Mouse (Mus musculus) ZHBTc4 (cell line): ENCODE measurements around the gene Pde3a.

ENCODE experiments used
- DNase-seq: peaks from one replicate; pipeline ENCODE4 v3.0.0-alpha.2; 2011; ENCODE audit warnings: low read depth, low spot score

Gene Pde3a

DNA sequence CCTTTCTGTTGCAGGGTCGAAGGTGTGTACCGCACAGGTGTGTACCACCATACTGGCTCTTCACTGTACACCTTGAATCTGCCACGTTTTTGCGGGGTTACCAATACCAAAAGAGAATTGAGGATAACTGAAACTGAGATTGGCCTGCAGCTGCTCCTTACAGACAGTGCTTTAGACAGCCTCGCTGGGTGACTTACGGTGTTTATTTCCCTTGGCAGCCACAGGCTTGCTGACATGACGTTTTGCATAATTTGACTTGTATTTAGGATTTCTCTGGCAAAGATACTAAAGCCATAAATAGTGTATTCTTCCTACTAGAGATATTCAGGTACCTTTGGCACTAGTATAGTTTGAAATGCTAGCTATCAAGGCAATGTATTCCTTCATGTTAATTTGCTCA lies 155.6 kb downstream of the Pde3a start:
- DNase-seq, result no peak

DNA sequence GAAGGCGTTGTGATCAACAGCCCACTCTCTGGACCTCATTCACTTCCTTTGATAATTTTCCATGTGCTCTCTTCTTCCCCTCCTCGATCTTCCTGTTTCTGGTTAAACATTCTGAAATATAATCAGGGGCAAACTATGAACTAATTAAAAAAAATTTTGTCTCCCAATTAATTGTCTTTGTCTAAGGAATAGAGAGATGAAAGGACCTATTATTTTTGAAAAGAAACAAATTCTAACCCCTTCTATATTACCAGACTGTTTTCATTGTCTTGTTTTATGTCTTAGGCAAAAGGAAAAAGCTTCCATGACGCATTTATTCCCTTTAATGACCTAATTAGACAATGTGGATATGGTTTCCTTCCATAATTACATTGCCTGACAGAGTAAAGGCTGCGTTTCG lies 156.4 kb downstream of the Pde3a start:
- DNase-seq, result no peak

DNA sequence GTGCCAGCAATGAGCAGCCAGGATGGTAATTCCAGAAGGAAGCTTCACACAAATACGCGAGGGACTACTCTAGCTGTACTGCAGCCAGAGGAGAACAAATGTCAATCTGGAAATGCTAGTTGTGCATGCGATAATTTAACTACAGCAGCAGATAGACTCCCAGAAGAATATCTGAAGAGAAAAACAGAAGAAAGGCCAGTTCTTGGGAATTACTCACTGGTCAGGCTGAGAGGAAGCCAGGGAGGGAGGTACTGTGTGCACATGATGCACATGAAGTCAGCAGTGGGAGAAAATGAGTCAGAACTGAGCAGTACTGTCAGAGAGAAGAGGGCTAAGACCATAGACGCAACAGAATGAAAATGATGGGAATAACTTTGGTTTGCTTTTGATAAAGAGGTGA lies 159.7 kb downstream of the Pde3a start:
- DNase-seq, result no peak

GRCm38 (mm10) chr6:141410836-141411235 lies 161.8 kb downstream of the Pde3a start:
- no peak for DNase-seq

DNA sequence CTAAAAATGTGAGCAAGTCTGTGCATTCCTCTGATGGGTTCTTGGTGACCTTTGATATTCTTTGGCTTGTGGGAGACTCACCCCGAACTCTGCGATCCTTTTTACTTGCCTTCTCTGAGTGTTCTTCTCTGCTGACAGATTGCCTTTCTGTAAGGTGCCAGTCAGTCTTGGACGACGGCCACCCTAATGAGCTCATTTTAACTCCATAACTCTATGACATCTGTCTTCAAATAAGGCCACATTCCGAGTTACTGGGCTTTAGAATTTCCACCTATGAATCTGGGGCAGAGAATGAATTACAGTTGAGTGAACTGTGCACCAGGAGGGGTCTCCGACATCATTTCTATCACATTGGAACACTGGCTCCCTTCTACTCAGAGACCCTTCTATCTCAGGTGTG lies 176.0 kb downstream of the Pde3a start:
- DNase-seq, result no peak

DNA sequence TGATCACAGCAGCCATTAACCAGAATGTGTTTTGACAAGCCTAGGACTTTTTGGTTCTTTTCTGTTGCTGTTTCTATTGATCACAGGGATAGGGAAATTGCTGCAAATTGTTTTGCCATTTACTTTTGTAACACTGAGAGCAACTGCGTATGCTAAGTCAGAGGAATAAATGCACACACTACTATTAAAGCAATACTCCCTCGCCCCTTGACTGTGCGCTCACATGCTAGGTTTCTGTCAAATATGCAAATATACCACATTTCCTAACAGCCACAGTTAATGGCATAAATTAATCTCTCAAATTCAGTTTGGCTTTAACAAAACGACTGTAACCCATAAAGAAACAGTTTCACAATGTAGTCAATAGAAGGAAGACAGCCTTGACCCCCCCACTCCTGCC lies 179.5 kb downstream of the Pde3a start:
- DNase-seq, result no peak

GRCm38 (mm10) chr6:141430134-141430533 lies 181.1 kb downstream of the Pde3a start:
- DNase-seq, result peak; percentile 62

DNA sequence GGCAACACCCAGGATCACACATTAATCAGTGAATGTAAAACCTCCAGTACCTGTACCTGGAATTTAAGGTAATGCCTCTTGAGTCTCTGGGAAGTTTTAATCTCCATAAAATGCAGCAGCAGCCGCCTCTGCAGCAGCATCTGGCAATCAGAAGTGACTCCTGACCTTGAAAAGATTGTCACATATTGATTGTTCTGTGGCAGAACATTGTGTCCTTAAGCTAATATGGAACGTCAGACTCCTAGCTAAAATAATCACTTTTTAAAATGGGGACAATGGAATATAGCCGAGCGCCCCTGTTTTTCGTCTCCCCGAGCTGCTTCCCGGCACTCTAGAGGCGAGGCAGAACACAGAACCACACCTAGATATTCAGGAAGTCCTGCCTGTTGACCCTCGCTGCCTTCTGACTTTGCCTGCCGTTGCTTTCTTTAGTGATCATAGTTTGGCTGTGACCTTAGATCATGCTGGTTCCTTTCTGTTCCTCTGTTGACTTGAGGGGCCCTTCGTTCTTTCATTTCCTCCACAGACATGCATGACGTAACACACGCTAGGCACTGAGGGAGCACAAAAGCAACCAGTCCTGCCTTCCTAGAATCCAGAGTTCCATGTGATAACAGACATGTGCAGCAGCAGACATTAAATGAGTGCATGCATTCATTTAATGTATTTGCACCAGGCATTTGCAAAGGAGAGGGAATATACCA lies 183.4 kb downstream of the Pde3a start:
- DNase-seq, result no peak

DNA sequence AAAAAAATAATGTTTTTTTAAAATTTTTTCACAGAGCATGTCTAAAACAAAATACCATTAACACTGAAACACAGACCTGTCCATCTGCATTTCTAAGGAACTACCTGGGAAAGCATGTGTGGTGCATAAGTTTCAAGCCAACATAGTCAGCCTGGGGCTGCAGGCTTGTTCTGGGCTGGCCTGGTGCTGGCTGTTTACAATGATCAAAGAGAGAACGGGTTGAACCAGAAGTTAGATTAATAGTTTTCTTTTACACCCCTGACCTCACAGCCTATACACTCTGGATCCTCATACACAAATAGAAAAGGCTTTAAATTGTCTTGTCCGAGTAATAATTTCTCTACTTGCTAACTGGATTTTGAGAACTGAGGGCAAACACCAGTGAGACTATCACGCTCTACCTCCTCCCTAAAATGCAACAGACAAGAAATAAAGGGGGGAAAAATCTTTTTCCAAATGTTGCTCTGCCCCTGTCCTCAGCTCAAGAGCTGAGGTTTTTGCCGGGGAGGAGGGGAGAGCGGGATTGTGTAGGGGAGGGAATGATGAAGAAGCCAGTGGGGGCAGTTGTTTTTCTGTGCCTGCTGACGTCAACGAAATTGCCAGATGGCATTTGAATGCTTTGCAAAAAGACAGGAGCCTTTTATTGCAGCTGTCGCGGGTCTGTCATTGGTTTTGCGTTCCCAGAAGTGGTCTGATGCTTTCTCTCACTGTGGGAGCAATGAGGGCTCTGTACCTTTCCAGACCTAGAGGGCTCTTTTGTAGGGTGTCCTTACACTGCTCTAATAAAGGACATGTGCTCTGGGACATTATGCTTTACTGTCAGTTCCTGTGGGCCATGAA lies 185.1 kb downstream of the Pde3a start:
- DNase-seq, result no peak

- no peak for DNase-seq
Measured at GRCm38 (mm10) chr6:141435160-141435559, 186.1 kb downstream of the Pde3a start.

DNA sequence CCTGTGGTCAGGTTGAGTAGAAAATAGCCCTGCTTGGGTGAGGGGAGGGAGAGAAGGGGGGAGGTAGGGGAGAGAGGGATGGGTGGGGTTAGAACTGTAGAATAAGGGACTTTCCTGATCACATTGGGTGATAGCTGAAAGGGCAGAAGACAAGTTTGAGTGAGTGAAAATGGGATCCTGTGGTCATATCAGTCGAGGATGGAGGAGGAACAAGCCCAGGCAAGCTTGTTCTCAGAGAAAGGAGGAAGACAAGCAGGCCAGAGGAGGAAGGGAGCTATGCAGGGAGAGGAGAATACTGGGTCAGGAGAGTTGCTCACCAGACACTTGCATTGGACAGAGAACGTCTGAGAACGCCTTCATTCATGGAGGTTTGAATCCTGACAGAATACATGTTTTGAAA lies 190.9 kb downstream of the Pde3a start:
- no peak for DNase-seq

DNA sequence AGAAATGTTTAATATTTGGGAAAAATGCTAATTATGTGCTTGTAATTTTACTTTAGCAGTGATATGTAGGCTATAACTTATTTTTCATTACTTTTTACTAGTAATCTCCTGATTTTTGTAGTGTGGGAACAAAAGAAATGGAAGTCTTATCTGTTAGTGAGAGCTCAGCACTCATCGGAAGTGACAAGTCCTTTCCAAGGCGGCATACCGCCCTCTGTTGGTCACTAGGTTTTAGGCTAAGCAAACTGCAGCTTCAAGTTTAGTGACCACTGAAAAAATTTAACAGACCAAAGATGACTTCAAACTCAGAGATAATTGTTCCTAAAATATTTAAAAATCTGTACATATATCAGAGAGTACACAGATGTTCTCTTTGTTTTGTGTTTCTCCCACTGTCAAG lies 198.5 kb downstream of the Pde3a start:
- peak; percentile 59 for DNase-seq

GRCm38 (mm10) chr6:141448886-141449285 lies 199.8 kb downstream of the Pde3a start:
- DNase-seq, result no peak

DNA sequence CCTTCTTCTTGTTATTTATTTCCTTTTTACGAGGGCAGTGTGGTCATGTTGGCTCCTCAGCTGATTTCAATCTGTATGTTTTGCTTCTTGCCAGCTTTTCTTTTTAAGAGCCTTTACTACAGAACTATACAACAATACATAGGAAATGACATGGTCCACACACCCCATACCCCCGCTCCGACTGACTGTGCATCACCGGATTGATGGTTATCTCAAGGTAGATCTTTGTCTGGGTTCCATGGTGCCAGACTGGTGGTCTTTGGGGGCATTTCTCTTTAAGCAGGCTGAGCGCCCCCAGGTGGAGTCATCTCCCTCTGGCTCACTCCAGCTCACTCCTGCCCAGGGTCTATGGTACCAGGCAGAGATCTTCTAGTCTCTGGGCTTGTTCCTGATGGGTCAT lies 206.3 kb downstream of the Pde3a start:
- no peak for DNase-seq

DNA sequence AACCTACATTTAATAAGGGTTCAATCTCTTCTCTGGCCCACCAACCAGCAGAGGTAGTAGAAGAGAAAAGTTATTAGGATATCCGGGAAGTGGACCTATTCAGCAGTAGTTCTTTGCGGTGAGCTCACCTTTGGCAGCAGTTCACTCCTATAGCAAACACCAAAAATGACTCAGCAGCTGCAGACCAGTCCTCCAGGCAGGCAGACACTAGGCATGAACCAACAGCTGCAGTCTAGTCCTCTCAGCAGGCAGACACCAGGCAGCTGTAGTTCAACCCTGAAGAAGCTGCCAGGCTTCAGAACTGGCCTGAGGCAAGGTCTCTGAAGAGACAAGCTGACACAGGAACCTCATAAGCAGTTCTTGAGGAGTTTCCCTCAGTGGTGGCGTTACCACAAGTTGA lies 207.5 kb downstream of the Pde3a start:
- DNase-seq, result no peak

GRCm38 (mm10) chr6:141470251-141470650 lies 221.2 kb downstream of the Pde3a start:
- peak; percentile 46 for DNase-seq

- no peak for DNase-seq
Measured at GRCm38 (mm10) chr6:141474223-141474622, 225.2 kb downstream of the Pde3a start.

GRCm38 (mm10) chr6:141474696-141475095 lies 225.6 kb downstream of the Pde3a start:
- DNase-seq, result no peak

DNA sequence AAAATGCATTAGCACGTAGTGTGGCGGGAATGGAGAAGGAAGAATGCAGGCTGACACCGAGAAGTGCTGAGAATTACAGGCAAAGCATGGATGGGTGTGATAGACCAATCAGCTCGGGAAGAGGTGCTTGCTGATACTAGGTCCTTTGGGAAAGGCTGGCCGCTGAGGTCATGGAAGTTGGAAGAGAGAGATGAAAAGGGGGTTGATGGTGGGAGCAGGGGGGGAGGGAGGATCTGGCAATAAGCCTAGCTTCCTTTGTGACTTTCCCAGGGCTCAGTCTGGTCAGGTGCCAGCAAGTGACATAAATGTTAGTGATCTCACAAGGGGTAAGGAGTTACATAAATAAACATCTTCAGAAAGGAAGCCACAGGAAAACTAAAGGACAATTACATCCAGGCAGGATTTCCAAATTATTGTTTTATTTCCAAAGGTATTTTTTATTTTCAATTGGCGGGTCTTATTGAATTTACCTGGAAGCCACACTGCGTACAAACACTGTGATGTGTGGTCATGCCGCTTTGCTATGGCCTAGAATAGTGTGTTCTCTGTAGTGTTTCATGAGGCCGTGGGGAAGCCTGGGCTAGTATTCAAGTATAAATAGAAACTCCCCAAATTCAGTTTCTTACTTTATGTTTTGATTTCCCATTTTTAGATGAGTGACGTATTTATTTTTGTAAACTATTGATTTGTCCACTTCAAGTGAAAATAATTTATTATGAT lies 236.4 kb downstream of the Pde3a start:
- DNase-seq, result no peak

DNA sequence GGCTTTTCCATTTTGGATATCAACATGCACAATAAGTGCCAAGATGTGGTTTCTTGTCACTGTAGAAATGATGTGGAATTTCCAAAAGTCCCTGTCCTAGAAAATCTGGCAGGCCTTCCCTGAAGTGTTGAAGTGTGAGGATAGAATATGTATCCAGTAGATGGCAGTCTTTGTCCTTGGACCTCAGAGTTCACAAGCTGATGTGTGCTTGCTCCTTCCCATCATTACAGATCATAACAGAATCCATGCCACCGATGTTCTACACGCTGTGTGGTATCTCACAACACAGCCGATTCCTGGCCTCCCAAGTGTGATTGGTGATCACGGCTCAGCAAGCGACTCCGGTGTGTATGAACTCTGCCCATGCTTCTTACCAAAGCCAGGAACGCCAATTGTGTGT lies 238.2 kb downstream of the Pde3a start:
- peak; percentile 54 for DNase-seq

- peak; percentile 80 for DNase-seq
Measured at GRCm38 (mm10) chr6:141488619-141489018, 239.6 kb downstream of the Pde3a start.

DNA sequence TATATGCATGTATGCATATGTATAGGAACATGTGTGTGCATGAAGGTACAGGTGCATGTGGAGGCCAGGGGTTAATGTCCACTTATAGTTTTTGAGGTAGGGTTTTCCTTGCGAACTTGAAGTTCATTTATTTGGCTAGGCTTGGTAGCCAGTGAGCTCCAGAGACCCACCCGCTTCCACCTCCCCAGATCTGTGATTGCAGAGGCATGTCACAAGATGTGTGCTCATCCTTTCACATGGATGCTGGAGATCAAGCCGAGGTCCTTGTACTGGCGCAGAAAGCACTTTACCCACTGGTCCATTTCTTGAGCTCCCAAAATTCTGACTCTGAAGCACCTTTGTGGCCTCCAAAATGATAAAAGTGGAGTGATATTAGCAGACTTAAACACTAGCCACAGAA lies 245.8 kb downstream of the Pde3a start:
- no peak for DNase-seq
